Mouse (Mus musculus) stomach, postnatal 0 days (tissue): ENCODE results near the gene Rgs3. TPM values are rescaled to one million over a fixed set of nuclear protein-coding genes. Genes with fewer than 3 reads are reported as not detected.

Experiments
- ATAC-seq: fragments of 200-750 bp; cut with Nextera tagmentation; 2 replicates; pipeline ENCODE4 v1.8.0; 2017; ENCODE audit not compliant: low FRiP score, low TSS enrichment
- DNase-seq: peaks from one replicate; pipeline ENCODE4 v3.0.0-alpha.2; 2016; ENCODE audit warnings: low spot score
- H3K27ac ChIP-seq: fragments of 300-500 bp; sonication (generic); replicated peaks from 2 replicates; pipeline ENCODE4 v1.5.1; 2014; ENCODE audit warnings: mild to moderate bottlenecking, control low read depth
- H3K27me3 ChIP-seq: fragments of 300-500 bp; sonication (generic); 2 replicates; pipeline ENCODE4 v1.6.1; 2014; ENCODE audit warnings: low read length; ENCODE audit not compliant: control insufficient read depth, insufficient read depth
- H3K36me3 ChIP-seq: fragments of 300-500 bp; sonication (generic); 2 replicates; pipeline ENCODE4 v1.6.1; 2014; ENCODE audit warnings: low read length, mixed read lengths; ENCODE audit not compliant: control insufficient read depth, insufficient read depth
- H3K4me1 ChIP-seq: fragments of 300-500 bp; sonication (generic); replicated peaks from 2 replicates; pipeline ENCODE4 v1.6.1; 2014; ENCODE audit warnings: antibody characterized with exemption; ENCODE audit not compliant: control insufficient read depth, insufficient read depth
- H3K4me2 ChIP-seq: fragments of 300-500 bp; sonication (generic); replicated peaks from 2 replicates; pipeline ENCODE4 v1.6.1; 2014; ENCODE audit warnings: low read depth, mild to moderate bottlenecking, control low read depth, moderate library complexity
- H3K4me3 ChIP-seq: fragments of 300-500 bp; sonication (generic); 2 replicates; pipeline ENCODE4 v1.5.1; 2014; ENCODE audit warnings: low read depth, low read length, control low read depth
- H3K9ac ChIP-seq: fragments of 300-500 bp; sonication (generic); 2 replicates; pipeline ENCODE4 v1.6.1; 2014; ENCODE audit warnings: mild to moderate bottlenecking, low read length, control low read depth, mixed read lengths
- H3K9me3 ChIP-seq: fragments of 300-500 bp; sonication (generic); 2 replicates; pipeline ENCODE4 v1.6.1; 2016; ENCODE audit warnings: low read length; ENCODE audit not compliant: control insufficient read depth
- CTCF ChIP-seq: IDR thresholded peaks from 2 replicates; pipeline ENCODE4 v1.5.1; 2016; ENCODE audit warnings: antibody characterized with exemption, low read depth, mild to moderate bottlenecking, moderate library complexity
- EP300 ChIP-seq: optimal IDR thresholded peaks from 2 replicates; pipeline ENCODE3; 2016; ENCODE audit warnings: antibody characterized with exemption
- WGBS: fragments of 180-500 bp; shearing (Covaris S2); extraction: QIAGEN DNeasy Blood & Tissue Kit; methylation state at CpG from one replicate; pipeline ENCODE4 v1.1.7; 2014; 5-methylcytosine and 5-hydroxymethylcytosine counted together
- polyA plus RNA-seq: library from polyadenylated mRNA; unstranded; fragments of >200 nt; fragmentation: Nextera tagmentation; extraction: Ambion mirVana; gene quantifications from 2 replicates; pipeline ENCODE4 v1.2.1, GENCODE M21; 2015

Gene Rgs3
- polyA plus RNA-seq, 1 experiment from 2014 or later, result 30.0 TPM

DNA sequence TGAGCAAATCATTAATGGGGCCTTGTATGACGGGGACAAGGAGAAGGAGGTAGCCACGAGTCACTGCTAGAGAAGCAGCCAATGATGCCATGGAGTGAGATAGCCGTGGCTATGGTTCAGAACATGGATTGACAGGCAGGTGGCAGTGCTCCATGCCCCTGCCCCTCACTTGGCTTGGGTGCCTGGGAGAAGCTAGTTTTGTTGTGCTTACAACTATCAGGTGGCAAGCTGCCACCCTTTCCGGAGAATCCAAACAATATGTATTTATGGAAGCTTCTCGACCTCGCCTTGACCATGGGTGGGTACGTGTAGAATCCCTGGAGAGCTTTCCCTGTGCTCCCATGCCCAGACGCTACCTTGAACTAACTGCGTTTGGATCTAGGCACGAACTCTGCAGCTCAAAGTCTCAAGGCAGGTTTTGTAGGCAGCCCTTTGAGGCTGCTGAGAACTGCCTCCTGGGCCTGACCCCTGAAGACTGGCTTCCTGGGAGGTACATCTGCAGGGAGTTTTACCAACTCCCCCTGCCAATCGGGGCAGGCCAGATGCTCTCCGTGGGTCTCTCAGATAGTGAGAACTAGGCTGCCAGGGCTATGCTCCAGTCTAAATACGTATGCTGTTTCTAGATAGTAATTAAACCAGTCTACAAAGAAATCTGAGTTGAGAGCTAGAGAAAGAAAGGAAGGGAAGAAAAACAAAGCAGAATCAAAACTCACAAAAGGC is 54.2 kb downstream of the Rgs3 start:
- DNase-seq (no peak), ATAC-seq (no peak)
- no peaks in the 10 kb centered on the region for H3K36me3 ChIP-seq
- H3K4me3 ChIP-seq, result no peak overlapping the region
- no peaks in the 10 kb centered on the region for H3K9me3 ChIP-seq
- H3K9ac ChIP-seq, result no peak overlapping the region
- 0 out of 2 replicates have a peak overlapping the region, but pooled peaks have one; percentile 5 for H3K4me2 ChIP-seq
- H3K27me3 ChIP-seq, result no peaks in the 10 kb centered on the region
- peak overlapping the region; percentile 71 for H3K27ac ChIP-seq
- no peak for TF ChIP-seq EP300
- peak; percentile 49 for TF ChIP-seq CTCF
- 61% methylated on average over 13 of the region's 13 CpGs for WGBS
- H3K4me1 ChIP-seq, result peaks cover 7% of the 10 kb centered on the region

DNA sequence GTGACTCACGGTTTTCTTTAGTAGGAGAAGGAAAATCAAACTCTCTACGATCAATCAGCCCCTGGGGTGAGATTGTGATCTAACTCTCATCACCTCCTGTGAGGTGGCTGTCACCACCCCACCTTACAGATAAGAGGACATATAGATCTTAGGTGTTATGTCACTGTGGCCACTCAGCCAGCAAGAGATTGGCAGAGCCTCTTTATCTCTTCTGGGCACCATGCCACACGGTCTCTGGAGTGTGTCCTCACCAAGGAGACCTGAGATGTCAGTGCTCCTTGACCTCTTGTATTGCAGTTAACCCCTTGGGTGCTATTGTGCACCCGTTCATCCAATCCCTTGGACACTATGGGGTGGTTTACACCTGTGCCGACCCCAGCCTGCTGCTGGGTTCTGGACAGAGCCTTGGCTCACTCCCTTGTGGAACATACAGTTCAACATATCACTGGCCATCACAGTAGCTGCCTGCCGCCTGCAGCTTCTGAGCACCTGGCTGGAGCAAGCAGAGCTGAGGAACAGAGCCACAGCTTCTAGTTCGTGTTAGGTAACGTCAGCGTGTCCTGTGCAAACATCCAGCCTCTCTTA is 58.3 kb downstream of the Rgs3 start:
- Histone ChIP-seq H3K9ac (no peak overlapping the region), H3K9me3 (no peaks in the 10 kb centered on the region), H3K4me3 (no peak overlapping the region), H3K36me3 (no peaks in the 10 kb centered on the region), H3K4me2 (no peak overlapping the region), H3K4me1 (peaks cover 7% of the 10 kb centered on the region), H3K27me3 (no peaks in the 10 kb centered on the region), H3K27ac (no peak overlapping the region)
- ATAC-seq (no peak), DNase-seq (no peak)
- TF ChIP-seq CTCF (no peak), EP300 (no peak)
- 64% methylated on average over 9 of the region's 9 CpGs for WGBS

DNA sequence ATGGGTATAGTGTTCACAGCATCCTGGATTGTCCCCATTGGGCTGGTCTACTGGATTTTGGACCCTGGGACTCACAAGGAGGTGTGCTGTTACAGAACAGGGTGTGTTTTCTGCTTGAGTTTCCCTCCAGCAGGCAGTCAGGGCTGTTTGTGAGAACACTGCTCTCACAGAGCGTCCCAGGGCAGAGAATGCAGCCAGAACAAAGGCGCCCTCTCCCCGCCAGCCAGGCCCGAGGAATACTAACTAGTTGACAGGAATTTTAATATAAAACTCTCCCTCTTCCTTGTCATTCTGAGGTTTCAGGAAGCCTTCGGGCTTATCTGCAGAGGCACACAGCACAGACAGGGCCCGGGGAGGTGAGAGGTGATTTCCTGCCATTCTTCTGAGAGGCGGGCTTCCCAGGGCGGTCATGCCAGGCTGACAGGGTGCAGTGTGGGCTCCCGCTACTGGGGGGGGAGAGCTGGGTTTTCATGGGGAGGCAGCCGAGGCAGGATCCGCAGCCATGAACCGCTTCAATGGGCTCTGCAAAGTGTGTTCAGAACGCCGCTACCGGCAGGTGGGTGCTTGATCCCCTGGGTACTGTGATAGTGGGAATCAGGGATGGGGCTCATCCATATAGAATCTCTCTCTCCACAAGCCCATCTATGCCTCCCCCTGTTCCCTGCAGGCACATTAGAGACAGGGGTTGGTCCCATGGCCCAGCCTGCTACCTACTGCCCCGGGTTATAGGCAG is 59.8 kb downstream of the Rgs3 start:
- DNase-seq (no peak), ATAC-seq (peak; percentile 38; the same call in 1 of the 2 replicates)
- H3K9me3 ChIP-seq, result no peaks in the 10 kb centered on the region
- H3K27ac ChIP-seq, result peak overlapping the region; percentile 35
- TF ChIP-seq EP300, result no peak
- no peak overlapping the region for H3K9ac ChIP-seq
- H3K4me2 ChIP-seq, result no peak overlapping the region
- H3K4me3 ChIP-seq, result 0 out of 2 replicates have a peak overlapping the region, but pooled peaks have one; percentile 14
- 64% methylated on average over 16 of the region's 16 CpGs for WGBS
- no peaks in the 10 kb centered on the region for H3K36me3 ChIP-seq
- no peaks in the 10 kb centered on the region for H3K27me3 ChIP-seq
- H3K4me1 ChIP-seq, result no peaks in the 10 kb centered on the region

DNA sequence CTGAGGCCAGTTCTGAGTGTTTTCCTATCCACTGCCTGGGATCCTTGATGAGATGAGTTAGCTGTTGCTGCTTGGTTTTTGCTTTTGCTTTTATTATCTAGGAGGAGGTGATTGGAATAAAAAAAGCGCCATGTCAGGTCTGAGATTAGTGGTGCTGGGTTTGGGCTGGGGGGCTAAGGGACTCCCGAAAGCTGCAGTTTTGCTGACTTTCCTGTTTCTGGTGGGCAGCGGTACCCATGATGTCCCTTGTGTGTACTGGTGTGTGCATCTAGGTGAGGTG is 60.3 kb downstream of the Rgs3 start:
- Histone ChIP-seq H3K4me1 (no peaks in the 10 kb centered on the region), H3K4me3 (0 out of 2 replicates have a peak overlapping the region, but pooled peaks have one; percentile 14), H3K27ac (peak overlapping the region; percentile 14; the same call in 1 of the 2 replicates), H3K9ac (no peak overlapping the region), H3K4me2 (no peak overlapping the region), H3K9me3 (no peaks in the 10 kb centered on the region), H3K27me3 (no peaks in the 10 kb centered on the region), H3K36me3 (no peaks in the 10 kb centered on the region)
- no peak for TF ChIP-seq EP300
- TF ChIP-seq CTCF, result no peak
- no peak for DNase-seq
- 91% methylated on average over 3 of the region's 3 CpGs for WGBS
- ATAC-seq, result no peak

DNA sequence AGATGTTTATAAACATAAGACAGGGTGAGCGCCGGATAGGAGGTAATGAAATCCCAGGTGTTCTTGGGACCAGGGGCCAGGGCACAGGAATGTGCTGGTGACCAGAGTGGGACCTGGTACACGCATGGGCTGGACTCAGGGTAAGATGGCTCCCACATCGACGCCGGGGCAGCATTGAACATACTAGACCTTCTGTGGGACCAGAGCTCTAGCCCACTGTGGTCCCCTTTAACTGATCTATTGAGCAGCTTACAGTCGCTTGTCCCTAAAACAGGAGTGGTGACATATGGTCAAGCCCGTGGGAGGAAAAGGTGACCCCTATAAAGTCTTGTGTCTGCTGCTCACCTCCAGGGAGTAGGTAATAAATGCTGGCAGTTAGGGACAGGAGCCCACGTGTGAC is 61.5 kb downstream of the Rgs3 start:
- Histone ChIP-seq H3K36me3 (no peaks in the 10 kb centered on the region), H3K4me2 (peak overlapping the region; percentile 25; the same call in 1 of the 2 replicates), H3K27ac (no peak overlapping the region; the same call in 1 of the 2 replicates), H3K4me3 (peak overlapping the region; percentile 2; the same call in 1 of the 2 replicates), H3K9ac (no peak overlapping the region), H3K9me3 (no peaks in the 10 kb centered on the region), H3K27me3 (no peaks in the 10 kb centered on the region), H3K4me1 (0 out of 2 replicates have a peak, but pooled peaks cover 2% of the 10 kb centered on the region)
- 81% methylated on average over 9 of the region's 9 CpGs for WGBS
- ATAC-seq, result no peak
- DNase-seq, result no peak
- TF ChIP-seq EP300, result no peak
- no peak for TF ChIP-seq CTCF
